Mouse (Mus musculus) spleen, embryonic (tissue): ENCODE measurements around the gene Creb3l2.

Source experiments
- CTCF ChIA-PET: fragments of 350-600 bp; sonication (Branson Sonifier 250); formaldehyde crosslinking; loops from one replicate; lab custom pipeline; 2022; lab: Charles Lee

The Creb3l2 gene

GRCm38 (mm10) chr6:37442781-37443180, 835 bp upstream of the Creb3l2 start:
- CTCF ChIA-PET: no interaction called here

- CTCF ChIA-PET: no interaction called here
Measured at GRCm38 (mm10) chr6:37441251-37442011, 515 bp downstream of the Creb3l2 start.

- CTCF ChIA-PET: no interaction called here
Measured at GRCm38 (mm10) chr6:37440491-37441250, 1.3 kb downstream of the Creb3l2 start.

- CTCF ChIA-PET: interaction anchor here (0.6 kb wide), 1 partner anchor 15 kb away, joined by 3 read pairs; no protein-coding TSS in a partner anchor
Measured at GRCm38 (mm10) chr6:37439676-37440490, 2.1 kb downstream of the Creb3l2 start.

GRCm38 (mm10) chr6:37438510-37438909, 3.4 kb downstream of the Creb3l2 start:
- CTCF ChIA-PET: no interaction called here

DNA sequence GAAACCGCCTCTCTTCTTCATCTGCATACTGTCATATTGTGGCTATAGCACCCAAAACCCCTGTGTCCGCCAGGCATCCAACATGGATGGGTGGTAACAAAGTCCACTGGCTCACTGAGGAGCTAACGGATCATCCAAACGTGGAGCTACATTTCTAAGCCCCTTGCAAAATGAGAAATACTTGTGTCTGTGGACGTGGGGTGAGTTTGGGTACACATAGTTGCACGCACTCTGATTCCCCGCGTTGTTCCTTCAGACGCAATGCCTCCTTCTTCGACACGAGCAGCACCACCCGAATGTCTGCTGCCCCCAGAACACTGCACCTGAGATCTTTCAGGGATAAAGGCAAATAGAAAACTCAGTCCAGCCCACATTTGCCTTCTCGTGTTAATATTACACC, 4.9 kb downstream of the Creb3l2 start:
- CTCF ChIA-PET: no interaction called here

- CTCF ChIA-PET: no interaction called here
Measured at GRCm38 (mm10) chr6:37435391-37435790, 6.6 kb downstream of the Creb3l2 start.

DNA sequence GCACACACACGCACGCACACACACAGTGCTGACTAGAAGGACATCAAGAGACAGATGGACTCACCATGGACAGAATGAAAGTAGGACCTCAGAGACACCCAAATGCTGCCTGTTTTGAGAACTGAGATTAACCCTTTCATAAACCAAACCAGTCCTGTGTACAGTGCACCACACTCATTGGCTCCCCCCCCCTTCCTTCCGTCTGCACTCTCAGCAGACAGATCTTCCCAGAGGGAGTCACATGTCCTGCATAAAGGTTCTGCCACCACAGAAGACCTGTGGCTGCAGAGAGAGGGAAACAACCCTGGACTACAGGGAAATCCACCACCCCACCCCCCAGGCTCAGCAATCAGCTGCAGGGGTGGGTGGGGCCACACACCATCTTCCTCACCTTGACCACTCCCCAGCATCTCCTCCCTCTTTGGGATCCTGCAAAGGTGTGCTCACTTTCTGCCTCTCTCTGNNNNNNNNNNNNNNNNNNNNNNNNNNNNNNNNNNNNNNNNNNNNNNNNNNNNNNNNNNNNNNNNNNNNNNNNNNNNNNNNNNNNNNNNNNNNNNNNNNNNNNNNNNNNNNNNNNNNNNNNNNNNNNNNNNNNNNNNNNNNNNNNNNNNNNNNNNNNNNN, 12.0 kb downstream of the Creb3l2 start:
- CTCF ChIA-PET: no interaction called here

- CTCF ChIA-PET: no interaction called here
Measured at GRCm38 (mm10) chr6:37428947-37429346, 13.0 kb downstream of the Creb3l2 start.

DNA sequence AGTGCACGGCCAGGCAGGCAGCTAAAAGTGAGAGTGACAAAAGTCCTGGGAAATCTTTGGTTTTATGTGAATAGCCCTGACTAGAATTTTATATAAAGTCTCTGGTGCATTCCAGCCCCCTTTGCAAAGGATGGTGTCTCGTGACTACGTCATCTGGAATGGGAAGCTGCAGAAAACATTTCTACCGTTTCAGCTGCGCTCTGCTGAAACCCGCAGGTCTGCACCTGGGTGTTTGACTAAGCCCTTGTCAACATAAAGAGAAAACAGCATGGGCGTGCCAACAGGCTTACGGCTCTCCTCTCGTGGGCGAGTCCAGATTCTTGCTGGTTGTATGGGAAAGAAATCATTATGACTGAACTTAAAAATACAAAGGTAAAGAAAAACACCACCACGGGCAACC, 13.9 kb downstream of the Creb3l2 start:
- CTCF ChIA-PET: no interaction called here

- CTCF ChIA-PET: no interaction called here
Measured at GRCm38 (mm10) chr6:37426615-37427014, 15.3 kb downstream of the Creb3l2 start.

DNA sequence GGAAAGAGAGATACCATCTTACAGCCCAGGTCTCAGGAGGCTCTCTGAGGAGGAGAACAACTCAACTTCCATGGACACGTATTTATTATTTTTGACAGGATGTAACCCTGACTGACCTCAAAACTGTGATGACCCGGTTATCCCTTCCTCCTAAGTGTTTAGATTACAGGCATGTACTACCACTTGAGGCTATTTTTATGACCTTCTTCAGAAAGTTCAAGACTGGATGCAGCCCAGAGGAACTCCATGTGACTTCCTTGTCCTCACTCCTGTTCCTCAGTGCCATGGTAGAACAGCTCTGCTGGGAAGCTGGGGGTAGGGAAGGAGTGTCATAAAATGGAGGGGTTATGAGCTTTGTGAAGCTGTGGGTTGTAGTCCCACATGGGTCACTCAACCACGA, 16.1 kb downstream of the Creb3l2 start:
- CTCF ChIA-PET: no interaction called here

DNA sequence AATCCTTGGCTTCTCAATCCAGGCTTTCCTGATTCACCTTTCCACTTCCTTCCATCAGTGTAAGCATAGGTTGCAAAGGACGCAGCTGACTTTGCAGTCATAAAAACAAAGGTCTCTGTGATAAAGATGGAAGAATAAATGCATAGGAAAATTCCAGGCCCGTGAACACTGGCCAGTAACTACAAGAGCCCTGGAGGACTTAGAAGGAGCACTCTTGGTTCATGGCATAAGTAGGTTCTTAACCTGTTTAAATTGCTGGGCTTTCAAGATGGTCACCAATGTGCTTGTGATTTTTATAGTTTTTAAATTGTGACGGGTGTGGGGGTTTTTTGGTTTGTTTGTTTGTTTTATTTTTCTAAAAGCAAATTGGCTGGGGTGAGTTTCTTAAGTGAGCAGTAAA, 16.9 kb downstream of the Creb3l2 start:
- CTCF ChIA-PET: no interaction called here

GRCm38 (mm10) chr6:37424374-37424773, 17.6 kb downstream of the Creb3l2 start:
- CTCF ChIA-PET: no interaction called here

- CTCF ChIA-PET: no interaction called here
Measured at GRCm38 (mm10) chr6:37423386-37423785, 18.6 kb downstream of the Creb3l2 start.

- CTCF ChIA-PET: no interaction called here
Measured at GRCm38 (mm10) chr6:37421124-37421523, 20.8 kb downstream of the Creb3l2 start.

DNA sequence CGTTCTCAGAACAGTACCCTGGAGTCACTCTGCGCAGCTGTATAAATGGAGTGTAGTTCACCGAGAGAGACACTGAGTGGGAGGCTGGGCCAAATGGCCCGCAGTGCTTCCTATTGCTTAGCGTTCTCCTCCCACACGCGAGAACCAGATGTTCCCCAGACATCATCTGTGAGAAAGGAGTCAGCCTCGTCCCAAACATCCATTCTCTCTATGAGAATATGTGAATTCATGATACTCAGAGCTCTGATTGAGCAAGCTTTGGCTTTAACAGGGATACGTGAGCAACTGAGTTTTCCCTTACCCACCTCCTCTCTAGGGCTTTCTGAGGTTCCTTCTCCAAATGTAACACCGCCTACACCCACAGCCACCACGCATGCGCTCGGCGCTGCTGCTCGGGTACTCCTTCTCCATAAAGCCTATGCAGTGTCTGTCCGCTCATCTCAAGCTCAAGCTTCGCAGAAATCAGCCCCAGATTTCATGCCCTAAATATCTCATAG, 22.5 kb downstream of the Creb3l2 start:
- CTCF ChIA-PET: no interaction called here

DNA sequence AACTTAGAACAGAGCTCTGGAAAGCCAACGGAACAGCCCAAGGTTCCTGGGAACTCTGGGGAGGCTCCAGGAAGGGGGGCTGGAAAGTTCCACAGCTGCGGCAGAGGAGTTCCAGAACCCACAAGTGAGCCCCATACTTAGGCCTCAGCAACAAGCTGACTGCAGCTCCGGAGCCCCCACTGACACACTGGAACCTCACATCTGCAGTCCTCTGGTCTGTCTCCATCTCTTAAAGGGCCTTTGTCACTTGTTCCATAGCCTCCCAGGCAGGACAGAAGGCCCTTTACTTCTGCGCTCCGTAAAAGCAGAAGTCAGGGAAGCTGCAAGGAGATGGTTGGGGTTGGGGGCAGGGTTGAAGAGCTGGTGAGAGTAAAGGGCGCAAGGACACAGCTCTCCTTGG, 23.0 kb downstream of the Creb3l2 start:
- CTCF ChIA-PET: no interaction called here

DNA sequence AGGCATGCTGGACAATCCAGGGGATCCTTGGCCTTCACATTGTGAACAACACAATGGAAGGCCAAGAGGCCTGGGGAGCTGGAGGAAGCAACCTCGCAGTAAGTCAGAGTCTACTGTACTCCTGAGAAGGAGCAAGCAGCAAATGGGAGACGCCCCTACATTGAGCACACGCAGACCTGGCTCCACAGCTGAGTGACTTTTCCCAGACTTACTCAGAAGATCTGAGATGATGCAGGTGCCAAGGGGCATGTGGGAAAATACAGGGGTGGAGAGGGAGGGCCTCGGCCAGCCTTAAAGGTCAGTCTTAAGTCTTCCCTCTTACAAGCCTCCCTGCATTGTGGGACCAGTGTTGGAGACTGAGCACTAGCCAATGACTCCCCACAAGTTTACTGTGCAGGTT, 25.2 kb downstream of the Creb3l2 start:
- CTCF ChIA-PET: no interaction called here

DNA sequence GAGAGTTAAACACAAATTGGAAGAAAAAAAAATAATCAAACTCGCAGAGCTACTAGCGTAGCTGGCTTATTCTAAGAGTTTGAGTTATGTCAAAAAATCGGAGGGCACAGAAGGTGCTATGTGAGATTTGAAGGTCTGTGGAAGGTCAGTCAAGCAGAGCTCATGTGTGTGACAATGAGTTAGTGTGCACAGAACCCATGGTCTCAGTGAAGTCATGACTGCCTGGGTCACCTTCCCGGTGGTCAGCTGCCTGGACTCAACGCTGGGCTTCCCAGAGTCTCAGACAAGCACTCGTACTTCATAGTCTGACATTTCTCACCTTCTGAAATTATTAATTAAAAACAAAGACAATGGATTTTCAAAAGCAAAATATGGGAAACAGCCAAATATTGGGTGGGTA, 26.4 kb downstream of the Creb3l2 start:
- CTCF ChIA-PET: no interaction called here

DNA sequence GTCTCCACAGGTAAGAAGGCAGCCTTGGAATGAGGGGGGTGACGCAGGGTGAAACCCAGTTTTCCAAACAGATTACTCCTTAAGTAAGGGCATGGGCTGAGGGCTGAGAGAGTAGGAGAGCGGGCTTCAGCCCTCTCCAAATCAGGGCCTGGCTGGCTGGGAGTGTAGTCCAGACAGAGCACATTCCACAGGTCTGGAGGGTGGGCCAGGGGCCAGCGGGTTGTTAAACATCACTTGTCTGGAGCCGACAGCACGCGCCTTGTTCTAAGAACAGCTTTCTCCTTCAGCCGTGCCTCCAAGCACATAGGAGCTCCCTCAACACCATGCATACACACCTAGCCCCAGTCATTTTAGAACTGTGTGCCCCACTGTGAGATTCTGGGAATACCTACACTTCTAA, 26.9 kb downstream of the Creb3l2 start:
- CTCF ChIA-PET: no interaction called here

DNA sequence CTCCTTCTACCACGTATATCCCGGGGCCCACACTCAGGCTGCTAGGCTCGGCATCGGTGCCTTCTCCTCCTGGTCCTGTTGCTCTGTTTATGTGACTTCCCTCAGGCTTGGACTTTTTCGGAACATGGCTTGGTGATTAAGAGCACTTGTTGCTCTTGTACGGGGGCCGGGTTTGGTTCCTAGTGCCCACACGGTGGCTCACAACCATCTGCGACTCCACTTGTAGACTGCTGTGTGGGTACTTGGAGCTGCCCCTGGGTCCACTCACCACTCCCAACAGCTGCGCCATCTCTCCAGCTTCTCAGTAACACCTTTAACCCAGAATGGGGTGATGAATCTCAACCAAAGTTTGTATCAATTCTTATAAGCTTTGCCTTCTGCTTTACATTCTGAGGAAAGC, 27.4 kb downstream of the Creb3l2 start:
- CTCF ChIA-PET: no interaction called here
